Mouse (Mus musculus): ENCODE measurements around the gene Olfr1418. TPM values are rescaled to one million over a fixed set of nuclear protein-coding genes. Genes with fewer than 3 reads are reported as not detected.

Gene Olfr1418
- polyA plus RNA-seq, 1 experiment from 2014 or later, result not detected

DNA sequence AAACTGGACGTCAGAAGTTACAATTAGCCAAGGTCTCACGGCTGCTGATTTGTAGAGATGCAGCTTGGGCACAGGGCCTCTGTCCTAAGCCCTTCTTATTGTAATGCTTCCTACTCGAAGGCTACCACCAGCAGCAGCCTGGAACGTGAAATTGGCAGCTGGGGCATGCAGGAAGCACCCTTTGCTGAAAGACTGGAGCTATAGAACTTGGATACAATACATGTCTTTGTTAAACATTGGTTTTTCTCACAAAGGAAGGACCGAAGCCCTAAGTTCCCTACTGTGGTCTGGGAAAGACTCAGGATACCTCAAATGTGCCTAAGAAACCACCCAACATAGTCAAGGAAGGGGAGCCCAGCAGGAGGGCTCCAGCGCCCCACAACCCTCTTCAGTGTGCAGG is 53.0 kb downstream of the Olfr1418 start:
- no peaks in the 10 kb centered on the region for H3K27me3 ChIP-seq
- no peaks in the 10 kb centered on the region for H3K9me3 ChIP-seq (replicated peaks)
- H3K4me1 ChIP-seq, result peaks cover 3% of the 10 kb centered on the region; the same call in 1 of the 2 replicates
- H3K4me3 ChIP-seq, result no peak overlapping the region
- no peak overlapping the region for H3K4me2 ChIP-seq
- no peaks in the 10 kb centered on the region for H3K36me3 ChIP-seq (ENCODE audit: poor library complexity, severe bottlenecking)
- ATAC-seq, result no peak
- H3K27ac ChIP-seq, result no peak overlapping the region
- H3K9ac ChIP-seq, result no peak overlapping the region
- 27% methylated on average over 6 of the region's 6 CpGs for WGBS

DNA sequence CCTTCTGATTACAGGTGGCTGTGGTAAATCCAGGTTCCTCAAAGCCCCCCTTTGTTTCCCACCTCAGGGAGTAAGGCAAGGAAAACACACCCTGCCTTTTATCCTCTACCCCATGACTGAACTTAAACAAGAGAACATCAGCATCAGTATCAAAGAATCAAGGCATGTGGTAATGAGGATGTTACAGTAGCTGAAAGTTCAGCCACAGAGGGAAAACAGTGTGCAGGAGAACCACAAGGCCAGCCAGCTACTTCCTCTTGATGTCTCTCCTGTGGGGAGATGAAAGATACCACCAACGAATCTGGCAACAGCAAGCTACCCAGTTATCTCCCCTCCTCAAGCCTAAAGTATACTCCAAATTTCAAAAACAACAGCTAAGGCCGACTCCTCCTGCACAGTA is 53.6 kb downstream of the Olfr1418 start:
- no peaks in the 10 kb centered on the region for H3K27me3 ChIP-seq
- 60% methylated on average over 2 of the region's 2 CpGs for WGBS
- no peaks in the 10 kb centered on the region for H3K36me3 ChIP-seq (ENCODE audit: poor library complexity, severe bottlenecking)
- no peak overlapping the region for H3K4me2 ChIP-seq
- peaks cover 3% of the 10 kb centered on the region; the same call in 1 of the 2 replicates for H3K4me1 ChIP-seq
- H3K4me3 ChIP-seq, result no peak overlapping the region
- H3K27ac ChIP-seq, result no peak overlapping the region
- no peak overlapping the region for H3K9ac ChIP-seq
- no peak for ATAC-seq
- no peaks in the 10 kb centered on the region for H3K9me3 ChIP-seq (replicated peaks)

DNA sequence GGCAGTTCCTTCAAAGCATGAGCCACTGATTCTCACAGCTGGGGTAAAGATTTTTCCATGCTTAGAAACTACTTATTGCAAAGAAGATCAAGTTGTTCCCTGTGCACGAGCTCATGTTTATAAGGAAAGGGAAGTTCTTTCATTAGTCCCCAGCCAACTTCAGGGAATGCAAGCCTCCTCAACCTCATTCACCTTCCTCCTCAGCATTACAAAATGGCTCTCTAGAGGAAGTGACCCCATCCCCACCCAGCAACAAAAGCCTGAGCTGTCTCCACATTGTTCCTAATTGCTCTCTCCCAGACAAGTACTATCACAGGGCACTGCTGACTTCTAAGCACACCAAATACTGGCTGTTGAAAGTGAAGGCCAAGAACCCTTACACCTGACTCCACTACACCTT is 56.4 kb downstream of the Olfr1418 start:
- H3K27me3 ChIP-seq, result no peaks in the 10 kb centered on the region
- WGBS, result 77% methylated on average over 1 of the region's 1 CpGs

More for the DNA sequence above, 56.4 kb downstream of the Olfr1418 start:
- H3K9ac ChIP-seq, result no peak overlapping the region
- H3K4me2 ChIP-seq, result no peak overlapping the region
- no peak for ATAC-seq
- no peaks in the 10 kb centered on the region for H3K9me3 ChIP-seq (replicated peaks)
- H3K27ac ChIP-seq, result no peak overlapping the region
- no peaks in the 10 kb centered on the region for H3K4me1 ChIP-seq
- no peak overlapping the region for H3K4me3 ChIP-seq
- H3K36me3 ChIP-seq (ENCODE audit: poor library complexity, severe bottlenecking), result no peaks in the 10 kb centered on the region

Other genes with a start within 250 kb of the Olfr1418 start
- gene Ms4a2, start 237.3 kb downstream of the Olfr1418 start, polyA plus RNA-seq (2015; fragmentation: Nextera tagmentation; extraction: Ambion mirVana), result not detected in 2 replicates
- not detected in 2 replicates for gene Ms4a3, start 220.2 kb downstream of the Olfr1418 start, polyA plus RNA-seq (2015; fragmentation: Nextera tagmentation; extraction: Ambion mirVana)
- not detected in 2 replicates for gene Oosp2, start 200.5 kb downstream of the Olfr1418 start, polyA plus RNA-seq (2015; fragmentation: Nextera tagmentation; extraction: Ambion mirVana)
- gene Oosp1, start 169.9 kb downstream of the Olfr1418 start, polyA plus RNA-seq (2015; fragmentation: Nextera tagmentation; extraction: Ambion mirVana), result not detected in 2 replicates
- not detected in 2 replicates for gene Oosp3, start 164.0 kb downstream of the Olfr1418 start, polyA plus RNA-seq (2015; fragmentation: Nextera tagmentation; extraction: Ambion mirVana)
- gene Gif, start 113.5 kb downstream of the Olfr1418 start, polyA plus RNA-seq (2015; fragmentation: Nextera tagmentation; extraction: Ambion mirVana), result not detected in 2 replicates
- gene Mrpl16, start 90.7 kb downstream of the Olfr1418 start, polyA plus RNA-seq (2015; fragmentation: Nextera tagmentation; extraction: Ambion mirVana), result 46.1 and 48.2 TPM in 2 replicates
- 6.5 and 8.2 TPM in 2 replicates for gene Stx3, start 41.7 kb downstream of the Olfr1418 start, polyA plus RNA-seq (2015; fragmentation: Nextera tagmentation; extraction: Ambion mirVana)
- 0.12 TPM in 1 of 2 replicates, not detected in the other for gene Olfr1417, start 21.8 kb downstream of the Olfr1418 start, polyA plus RNA-seq (2015; fragmentation: Nextera tagmentation; extraction: Ambion mirVana)
- gene Olfr1419, start 14.0 kb upstream of the Olfr1418 start, polyA plus RNA-seq (2015; fragmentation: Nextera tagmentation; extraction: Ambion mirVana), result not detected in 2 replicates
- 0.05 TPM in 1 of 2 replicates, not detected in the other for gene Olfr1420, start 25.5 kb upstream of the Olfr1418 start, polyA plus RNA-seq (2015; fragmentation: Nextera tagmentation; extraction: Ambion mirVana)
- gene Patl1, start 51.3 kb upstream of the Olfr1418 start, polyA plus RNA-seq (2015; fragmentation: Nextera tagmentation; extraction: Ambion mirVana), result 18.9 and 21.4 TPM in 2 replicates
- gene Osbp, start 104.9 kb upstream of the Olfr1418 start, polyA plus RNA-seq (2015; fragmentation: Nextera tagmentation; extraction: Ambion mirVana), result 4.1 and 4.9 TPM in 2 replicates
- not detected in 2 replicates for gene Olfr1423, start 180.3 kb upstream of the Olfr1418 start, polyA plus RNA-seq (2015; fragmentation: Nextera tagmentation; extraction: Ambion mirVana)
- not detected in 2 replicates for gene Olfr1424, start 201.6 kb upstream of the Olfr1418 start, polyA plus RNA-seq (2015; fragmentation: Nextera tagmentation; extraction: Ambion mirVana)
- gene Olfr1425, start 216.7 kb upstream of the Olfr1418 start, polyA plus RNA-seq (2015; fragmentation: Nextera tagmentation; extraction: Ambion mirVana), result not detected in 2 replicates
- gene Olfr1426, start 230.9 kb upstream of the Olfr1418 start, polyA plus RNA-seq (2015; fragmentation: Nextera tagmentation; extraction: Ambion mirVana), result not detected in 2 replicates
- gene Olfr1427, start 242.3 kb upstream of the Olfr1418 start, polyA plus RNA-seq (2015; fragmentation: Nextera tagmentation; extraction: Ambion mirVana), result not detected in 2 replicates

Measured in forebrain, embryonic 13.5 days (tissue).